Mouse (Mus musculus) lung, embryonic 14.5 days (tissue): ENCODE measurements at regions not wholly inside any gene's neighbourhood (a gene's known extent, or its start where the extent isn't known, plus 50 kb on each side); places are given as distances from the start of the nearest gene placed in this dataset.

Experiments used
- ATAC-seq: fragments of 200-750 bp; cut with Nextera tagmentation; 2 replicates; pipeline ENCODE4 v1.8.0; 2017; ENCODE audit warnings: mild to moderate bottlenecking, moderate TSS enrichment, moderate library complexity; ENCODE audit not compliant: insufficient read depth
- DNase-seq: peaks from one replicate; pipeline ENCODE4 v3.0.0-alpha.2; 2015
- H3K27ac ChIP-seq: fragments of 300-500 bp; sonication (generic); 2 replicates; pipeline ENCODE4 v1.5.1; 2014; ENCODE audit warnings: low read depth, mild to moderate bottlenecking, moderate library complexity
- H3K27me3 ChIP-seq: fragments of 300-500 bp; sonication (generic); 2 replicates; pipeline ENCODE4 v1.6.1; 2014; ENCODE audit warnings: low read length, control low read depth; ENCODE audit not compliant: insufficient read depth
- H3K36me3 ChIP-seq: fragments of 300-500 bp; sonication (generic); 2 replicates; pipeline ENCODE4 v1.6.1; 2014; ENCODE audit warnings: control low read depth; ENCODE audit not compliant: insufficient read depth
- H3K4me1 ChIP-seq: fragments of 300-500 bp; sonication (generic); 2 replicates; pipeline ENCODE4 v1.6.1; 2014; ENCODE audit warnings: antibody characterized with exemption, control low read depth; ENCODE audit not compliant: insufficient read depth
- H3K4me2 ChIP-seq: fragments of 300-500 bp; sonication (generic); 2 replicates; pipeline ENCODE4 v1.6.1; 2014; ENCODE audit warnings: mild to moderate bottlenecking
- H3K4me3 ChIP-seq: fragments of 300-500 bp; sonication (generic); 2 replicates; pipeline ENCODE4 v1.5.1; 2014; ENCODE audit warnings: low read depth, low read length
- H3K9ac ChIP-seq: fragments of 300-500 bp; sonication (generic); 2 replicates; pipeline ENCODE4 v1.6.1; 2014
- H3K9me3 ChIP-seq: fragments of 300-500 bp; sonication (generic); 2 replicates; pipeline ENCODE4 v1.6.1; 2016; ENCODE audit warnings: low read depth, low read length, control low read depth
- CTCF ChIP-seq: IDR thresholded peaks from 2 replicates; pipeline ENCODE4 v1.5.1; 2016; ENCODE audit warnings: antibody characterized with exemption, low read depth
- WGBS: fragments of 180-500 bp; shearing (Covaris S2); extraction: QIAGEN DNeasy Blood & Tissue Kit; methylation state at CpG from one replicate; pipeline ENCODE4 v1.1.7; 2014; 5-methylcytosine and 5-hydroxymethylcytosine counted together

GRCm38 (mm10) chr11:71976724-71977481, 60.4 kb downstream of the Aipl1 start:
- no peak for DNase-seq
- H3K27me3 ChIP-seq, result no peaks in the 10 kb centered on the region
- H3K9ac ChIP-seq, result no peak overlapping the region
- TF ChIP-seq CTCF, result no peak
- no peaks in the 10 kb centered on the region for H3K4me1 ChIP-seq
- H3K4me2 ChIP-seq, result no peak overlapping the region
- no peaks in the 10 kb centered on the region for H3K36me3 ChIP-seq
- H3K4me3 ChIP-seq, result no peak overlapping the region
- no peak overlapping the region for H3K27ac ChIP-seq
- ATAC-seq, result no peak
- no peaks in the 10 kb centered on the region for H3K9me3 ChIP-seq
- WGBS, result 73% methylated on average over 15 of the region's 15 CpGs

DNA sequence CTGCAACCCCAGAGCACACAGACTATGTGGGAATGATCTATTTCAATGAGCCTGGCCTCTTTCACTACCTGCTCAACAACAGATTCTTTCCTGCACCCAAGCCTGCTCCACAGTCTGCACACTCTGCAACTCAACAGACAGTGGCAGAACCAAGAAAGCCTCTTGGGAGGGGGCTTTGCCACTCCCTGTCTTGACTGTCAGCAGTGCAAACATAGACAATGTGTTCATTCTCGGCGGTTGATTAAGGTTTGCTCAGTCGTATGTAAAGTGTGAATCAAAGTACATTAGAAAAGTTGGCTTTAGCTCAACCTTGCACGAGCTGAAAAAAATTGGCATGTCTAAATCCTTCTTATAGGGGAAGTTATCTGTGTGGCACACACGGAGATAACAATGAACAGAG, 66.0 kb downstream of the Aipl1 start:
- no peaks in the 10 kb centered on the region for H3K27me3 ChIP-seq
- H3K9me3 ChIP-seq, result no peaks in the 10 kb centered on the region
- no peak overlapping the region for H3K27ac ChIP-seq
- TF ChIP-seq CTCF, result no peak
- DNase-seq, result no peak
- H3K4me3 ChIP-seq, result no peak overlapping the region
- H3K36me3 ChIP-seq, result no peaks in the 10 kb centered on the region
- WGBS, result 58% methylated on average over 5 of the region's 5 CpGs
- no peak overlapping the region for H3K9ac ChIP-seq
- no peak for ATAC-seq
- no peaks in the 10 kb centered on the region for H3K4me1 ChIP-seq
- H3K4me2 ChIP-seq, result no peak overlapping the region

DNA sequence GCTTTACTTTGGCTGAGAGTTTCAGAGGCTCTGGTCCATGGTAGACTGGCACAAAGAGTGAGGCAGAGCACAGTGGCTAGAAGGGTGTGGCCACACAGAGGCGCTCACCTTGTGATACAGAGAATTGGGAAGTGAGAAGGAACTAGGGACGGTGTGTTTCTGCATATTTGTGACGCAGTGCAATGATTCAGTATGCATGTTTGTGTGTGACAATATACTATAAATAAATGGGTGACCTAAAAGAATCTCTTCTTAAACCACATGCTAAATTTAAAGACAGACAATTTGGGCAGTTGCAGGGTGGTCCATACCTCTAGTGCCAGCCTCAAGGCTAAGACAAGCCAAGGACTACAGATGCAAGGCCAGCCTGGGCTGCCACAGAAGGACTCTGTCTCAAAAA, 75.0 kb downstream of the Aipl1 start:
- TF ChIP-seq CTCF, result no peak
- Histone ChIP-seq H3K4me3 (no peak overlapping the region), H3K27me3 (no peaks in the 10 kb centered on the region), H3K9me3 (no peaks in the 10 kb centered on the region), H3K4me1 (no peaks in the 10 kb centered on the region), H3K27ac (no peak overlapping the region), H3K9ac (no peak overlapping the region), H3K4me2 (no peak overlapping the region), H3K36me3 (no peaks in the 10 kb centered on the region)
- 68% methylated on average over 3 of the region's 3 CpGs for WGBS
- ATAC-seq (no peak), DNase-seq (no peak)

DNA sequence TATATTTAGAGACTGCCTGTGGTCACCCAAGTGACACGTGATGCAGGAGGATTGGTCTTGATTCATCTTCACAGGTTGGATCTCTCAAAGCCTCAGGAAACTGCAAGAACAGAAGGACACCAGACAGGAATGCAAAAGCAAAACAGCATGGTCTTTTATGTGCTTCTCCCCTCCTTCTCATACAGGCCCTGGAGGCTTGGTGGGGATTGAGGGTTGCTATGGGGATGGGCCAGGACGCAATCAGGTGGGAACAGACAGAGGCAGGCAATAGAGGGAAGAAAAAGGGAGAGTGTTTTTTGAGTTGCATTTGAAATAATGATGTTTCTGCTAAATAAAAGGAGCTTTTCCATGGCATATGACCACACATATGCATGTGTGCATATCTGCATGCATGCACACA, 84.8 kb downstream of the Aipl1 start:
- H3K4me2 ChIP-seq, result no peak overlapping the region
- H3K9ac ChIP-seq, result no peak overlapping the region
- no peaks in the 10 kb centered on the region for H3K9me3 ChIP-seq
- no peaks in the 10 kb centered on the region for H3K4me1 ChIP-seq
- H3K27me3 ChIP-seq, result no peaks in the 10 kb centered on the region
- DNase-seq (no peak), ATAC-seq (no peak)
- no peak overlapping the region for H3K4me3 ChIP-seq
- TF ChIP-seq CTCF, result no peak
- H3K27ac ChIP-seq, result no peak overlapping the region
- H3K36me3 ChIP-seq, result no peaks in the 10 kb centered on the region
- WGBS, result 84% methylated on average over 2 of the region's 2 CpGs

- TF ChIP-seq CTCF, result no peak
- Histone ChIP-seq H3K4me3 (no peak overlapping the region), H3K4me2 (no peak overlapping the region), H3K9ac (no peak overlapping the region), H3K27me3 (no peaks in the 10 kb centered on the region), H3K27ac (no peak overlapping the region), H3K36me3 (no peaks in the 10 kb centered on the region), H3K9me3 (no peaks in the 10 kb centered on the region), H3K4me1 (no peaks in the 10 kb centered on the region)
- ATAC-seq (no peak), DNase-seq (no peak)
- WGBS, result 85% methylated on average over 5 of the region's 5 CpGs
Measured at GRCm38 (mm10) chr11:71947161-71947560, 90.1 kb downstream of the Aipl1 start.

DNA sequence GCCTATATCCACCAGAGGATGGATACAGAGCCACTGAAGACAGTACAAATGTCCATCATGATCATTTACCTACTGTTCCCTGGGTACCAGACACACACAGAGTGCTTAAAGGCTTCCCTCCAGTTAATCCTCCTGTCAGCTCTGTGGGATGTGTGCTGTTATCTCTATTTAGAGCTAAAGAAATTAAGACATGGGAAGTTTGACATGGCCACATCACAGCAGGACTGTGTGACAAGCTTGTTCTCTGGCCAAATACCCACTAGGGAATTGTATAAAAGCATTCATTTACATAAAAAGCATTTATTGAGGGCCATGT, 92.3 kb downstream of the Aipl1 start:
- TF ChIP-seq CTCF, result no peak
- ATAC-seq (no peak), DNase-seq (no peak)
- Histone ChIP-seq H3K4me2 (no peak overlapping the region), H3K27ac (no peak overlapping the region), H3K27me3 (no peaks in the 10 kb centered on the region), H3K36me3 (no peaks in the 10 kb centered on the region), H3K4me3 (no peak overlapping the region), H3K4me1 (no peaks in the 10 kb centered on the region), H3K9ac (no peak overlapping the region), H3K9me3 (no peaks in the 10 kb centered on the region)

- Histone ChIP-seq H3K4me3 (no peak overlapping the region), H3K9ac (no peak overlapping the region), H3K27ac (no peak overlapping the region), H3K4me2 (no peak overlapping the region), H3K27me3 (no peaks in the 10 kb centered on the region), H3K9me3 (no peaks in the 10 kb centered on the region), H3K36me3 (no peaks in the 10 kb centered on the region), H3K4me1 (no peaks in the 10 kb centered on the region)
- no peak for DNase-seq
- whole genome bisulfite sequencing, result 59% methylated on average over 9 of the region's 9 CpGs
- no peak for ATAC-seq
- TF ChIP-seq CTCF, result no peak
Measured at GRCm38 (mm10) chr11:71944398-71945097, 92.8 kb downstream of the Aipl1 start.
